Mouse (Mus musculus) kidney, postnatal 0 days (tissue): Measurements from ENCODE around the gene Wdr26. TPM values are rescaled to one million over a fixed set of nuclear protein-coding genes. Genes with fewer than 3 reads are reported as not detected.

Experiments used
- ATAC-seq: fragments of 200-750 bp; cut with Nextera tagmentation; replicated peaks from 2 replicates; pipeline ENCODE4 v1.8.0; 2017; ENCODE audit warnings: low read depth, moderate number of reproducible peaks, moderate TSS enrichment, moderate library complexity; ENCODE audit not compliant: low FRiP score
- DNase-seq: peaks from one replicate; pipeline ENCODE4 v3.0.0-alpha.2; 2016; ENCODE audit warnings: low spot score
- H3K27ac ChIP-seq: fragments of 300-500 bp; sonication (generic); 2 replicates; pipeline ENCODE4 v1.5.1; 2014; ENCODE audit warnings: mild to moderate bottlenecking
- H3K27me3 ChIP-seq: fragments of 300-500 bp; sonication (generic); 2 replicates; pipeline ENCODE4 v1.6.1; 2014; ENCODE audit warnings: low read length, mixed read lengths; ENCODE audit not compliant: insufficient read depth
- H3K36me3 ChIP-seq: fragments of 300-500 bp; sonication (generic); 2 replicates; pipeline ENCODE4 v1.6.1; 2014; ENCODE audit warnings: low read length, mixed read lengths; ENCODE audit not compliant: insufficient read depth
- H3K4me1 ChIP-seq: fragments of 300-500 bp; sonication (generic); replicated peaks from 2 replicates; pipeline ENCODE4 v1.6.1; 2014; ENCODE audit warnings: antibody characterized with exemption, low read length, mixed read lengths; ENCODE audit not compliant: insufficient read depth
- H3K4me2 ChIP-seq: fragments of 300-500 bp; sonication (generic); 2 replicates; pipeline ENCODE4 v1.6.1; 2014; ENCODE audit warnings: mild to moderate bottlenecking, low read length, moderate library complexity, mixed read lengths
- H3K4me3 ChIP-seq: fragments of 300-500 bp; sonication (generic); replicated peaks from 2 replicates; pipeline ENCODE4 v1.5.1; 2014; ENCODE audit warnings: low read depth, low read length
- H3K9ac ChIP-seq: fragments of 300-500 bp; sonication (generic); 2 replicates; pipeline ENCODE4 v1.6.1; 2014; ENCODE audit warnings: low read depth, low read length
- H3K9me3 ChIP-seq: fragments of 300-500 bp; sonication (generic); replicated peaks from 2 replicates; pipeline ENCODE4 v1.6.1; 2016; ENCODE audit warnings: low read length, inconsistent platforms, mixed read lengths
- CTCF ChIP-seq: IDR thresholded peaks from 2 replicates; pipeline ENCODE4 v1.5.1; 2016; ENCODE audit warnings: antibody characterized with exemption, low read depth, mild to moderate bottlenecking, moderate library complexity
- WGBS: fragments of 180-500 bp; shearing (Covaris S2); extraction: QIAGEN DNeasy Blood & Tissue Kit; methylation state at CpG from one replicate; pipeline ENCODE4 v1.1.7; 2014; 5-methylcytosine and 5-hydroxymethylcytosine counted together
- polyA plus RNA-seq: library from polyadenylated mRNA; unstranded; fragments of >200 nt; fragmentation: Nextera tagmentation; extraction: Ambion mirVana; gene quantifications from 2 replicates; pipeline ENCODE4 v1.2.1, GENCODE M21; 2015

The Wdr26 gene
- polyA plus RNA-seq, 1 experiment from 2014 or later = 40.4 TPM

DNA sequence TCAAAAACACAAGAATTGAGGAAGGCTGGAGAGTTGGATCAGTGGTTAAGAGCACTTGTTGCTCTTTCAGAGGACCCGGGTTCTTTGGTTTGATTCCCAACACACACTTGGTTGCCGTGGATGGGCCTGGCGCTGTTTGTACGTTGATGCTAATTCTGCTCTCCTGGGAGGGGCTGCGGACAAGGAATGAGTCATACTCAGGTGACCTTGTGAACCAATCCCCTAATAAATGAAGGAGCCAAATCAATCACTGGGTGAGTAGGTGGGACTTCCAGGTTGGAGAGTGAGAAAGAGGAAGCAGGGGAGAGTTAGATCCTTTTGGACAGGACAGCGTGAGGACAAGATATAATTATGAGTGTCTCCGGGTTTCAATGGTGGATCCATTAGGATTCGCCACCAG lies 39.2 kb upstream of the Wdr26 start:
- WGBS = 91% methylated on average over 8 of the region's 8 CpGs
- DNase-seq (no peak), ATAC-seq (no peak)
- Histone ChIP-seq H3K4me2 (no peak overlapping the region), H3K9me3 (no peaks in the 10 kb centered on the region), H3K4me3 (no peak overlapping the region), H3K4me1 (peaks cover 5% of the 10 kb centered on the region), H3K27ac (no peak overlapping the region), H3K27me3 (no peaks in the 10 kb centered on the region), H3K9ac (no peak overlapping the region), H3K36me3 (no peaks in the 10 kb centered on the region)
- TF ChIP-seq CTCF = no peak

- WGBS = 85% methylated on average over 6 of the region's 6 CpGs
- ATAC-seq = no peak
- TF ChIP-seq CTCF = no peak
Observed at GRCm38 (mm10) chr1:181249537-181249936, 37.7 kb upstream of the Wdr26 start.

DNA sequence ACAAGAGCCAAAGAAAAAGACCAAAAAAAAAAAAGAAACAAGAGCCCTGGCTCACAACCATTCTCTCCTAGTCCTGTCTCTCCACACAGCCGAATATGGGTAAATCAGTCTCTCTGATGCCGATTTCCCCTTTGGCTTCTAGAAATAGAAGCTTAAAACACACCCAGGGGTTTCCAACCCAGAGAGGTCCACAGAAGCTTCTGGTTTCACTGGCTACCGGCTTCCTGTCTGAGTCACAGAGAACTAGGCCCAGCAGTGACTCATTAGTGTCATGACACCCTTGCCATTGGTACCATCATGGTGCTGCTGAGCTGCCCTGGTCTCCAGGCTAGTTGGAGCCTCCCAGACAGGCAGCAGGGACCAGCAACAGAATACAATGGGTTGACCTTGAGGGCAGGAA lies 35.4 kb upstream of the Wdr26 start:
- H3K4me2 ChIP-seq = no peak overlapping the region
- H3K4me1 ChIP-seq = no peaks in the 10 kb centered on the region
- H3K27me3 ChIP-seq = no peaks in the 10 kb centered on the region
- DNase-seq (no peak), ATAC-seq (no peak)
- no peak overlapping the region for H3K27ac ChIP-seq
- no peak for TF ChIP-seq CTCF
- H3K4me3 ChIP-seq = no peak overlapping the region
- H3K36me3 ChIP-seq = no peaks in the 10 kb centered on the region
- H3K9ac ChIP-seq = no peak overlapping the region
- no peaks in the 10 kb centered on the region for H3K9me3 ChIP-seq
- 60% methylated on average over 3 of the region's 3 CpGs for WGBS

More at GRCm38 (mm10) chr1:181249537-181249936, 37.7 kb upstream of the Wdr26 start:
- no peaks in the 10 kb centered on the region for H3K9me3 ChIP-seq
- no peaks in the 10 kb centered on the region for H3K27me3 ChIP-seq
- no peak overlapping the region for H3K27ac ChIP-seq
- no peak for DNase-seq
- H3K4me1 ChIP-seq = no peaks in the 10 kb centered on the region
- no peak overlapping the region for H3K4me2 ChIP-seq
- H3K9ac ChIP-seq = no peak overlapping the region
- H3K36me3 ChIP-seq = no peaks in the 10 kb centered on the region
- no peak overlapping the region for H3K4me3 ChIP-seq

GRCm38 (mm10) chr1:181246487-181247138 lies 34.8 kb upstream of the Wdr26 start:
- TF ChIP-seq CTCF = no peak
- H3K4me3 ChIP-seq = no peak overlapping the region
- H3K27ac ChIP-seq = no peak overlapping the region
- H3K9me3 ChIP-seq = no peaks in the 10 kb centered on the region
- H3K4me1 ChIP-seq = no peaks in the 10 kb centered on the region
- no peak overlapping the region for H3K4me2 ChIP-seq
- H3K27me3 ChIP-seq = no peaks in the 10 kb centered on the region
- H3K36me3 ChIP-seq = no peaks in the 10 kb centered on the region
- H3K9ac ChIP-seq = no peak overlapping the region
- WGBS = 33% methylated on average over 7 of the region's 7 CpGs
- ATAC-seq = no peak
- no peak for DNase-seq

GRCm38 (mm10) chr1:181245554-181246486 lies 34.0 kb upstream of the Wdr26 start:
- no peaks in the 10 kb centered on the region for H3K27me3 ChIP-seq
- no peak overlapping the region for H3K27ac ChIP-seq
- no peaks in the 10 kb centered on the region for H3K4me1 ChIP-seq
- ATAC-seq (no peak), DNase-seq (no peak)
- no peak overlapping the region for H3K9ac ChIP-seq
- no peak for TF ChIP-seq CTCF
- WGBS = 76% methylated on average over 11 of the region's 11 CpGs
- H3K36me3 ChIP-seq = no peaks in the 10 kb centered on the region
- no peak overlapping the region for H3K4me2 ChIP-seq
- no peaks in the 10 kb centered on the region for H3K9me3 ChIP-seq
- no peak overlapping the region for H3K4me3 ChIP-seq

GRCm38 (mm10) chr1:181245067-181245466 lies 33.3 kb upstream of the Wdr26 start:
- H3K36me3 ChIP-seq = no peaks in the 10 kb centered on the region
- no peaks in the 10 kb centered on the region for H3K27me3 ChIP-seq
- 100% methylated on average over 2 of the region's 2 CpGs for WGBS
- no peak overlapping the region for H3K27ac ChIP-seq
- no peak overlapping the region for H3K4me2 ChIP-seq
- no peak for TF ChIP-seq CTCF
- H3K9ac ChIP-seq = no peak overlapping the region
- no peaks in the 10 kb centered on the region for H3K4me1 ChIP-seq
- no peak overlapping the region for H3K4me3 ChIP-seq
- DNase-seq = no peak
- ATAC-seq = no peak
- no peaks in the 10 kb centered on the region for H3K9me3 ChIP-seq
